Mouse (Mus musculus) lung, postnatal 0 days (tissue): ENCODE data around the gene Cyp3a11. TPM values are rescaled to one million over a fixed set of nuclear protein-coding genes. Genes with fewer than 3 reads are reported as not detected.
"Not testable (repeated sequence)": the region's sequence is repeated elsewhere in the genome, so short reads cannot be mapped to it uniquely, and the experiment has no call there.

Experiments
- ATAC-seq: fragments of 200-750 bp; cut with Nextera tagmentation; 2 replicates; pipeline ENCODE4 v1.8.0; 2017; ENCODE audit warnings: moderate library complexity
- DNase-seq: peaks from one replicate; pipeline ENCODE4 v3.0.0-alpha.2; 2016; ENCODE audit warnings: low spot score
- H3K27ac ChIP-seq: fragments of 300-500 bp; sonication (generic); 2 replicates; pipeline ENCODE4 v1.5.1; 2014; ENCODE audit warnings: antibody characterized with exemption, mild to moderate bottlenecking, low read length, mixed read lengths
- H3K27me3 ChIP-seq: fragments of 300-500 bp; sonication (generic); replicated peaks from 2 replicates; pipeline ENCODE4 v1.6.1; 2014; ENCODE audit warnings: low read length, mixed read lengths; ENCODE audit not compliant: insufficient read depth
- H3K36me3 ChIP-seq: fragments of 300-500 bp; sonication (generic); 2 replicates; pipeline ENCODE4 v1.6.1; 2014; ENCODE audit warnings: low read length, mixed read lengths; ENCODE audit not compliant: insufficient read depth
- H3K4me1 ChIP-seq: fragments of 300-500 bp; sonication (generic); 2 replicates; pipeline ENCODE4 v1.6.1; 2014; ENCODE audit warnings: antibody characterized with exemption, low read depth, low read length, mixed read lengths; ENCODE audit not compliant: insufficient read depth
- H3K4me2 ChIP-seq: fragments of 300-500 bp; sonication (generic); replicated peaks from 2 replicates; pipeline ENCODE4 v1.6.1; 2014; ENCODE audit warnings: low read depth, mild to moderate bottlenecking, low read length, moderate library complexity, mixed read lengths
- H3K4me3 ChIP-seq: fragments of 300-500 bp; sonication (generic); 2 replicates; pipeline ENCODE4 v1.5.1; 2014; ENCODE audit warnings: low read depth, low read length
- H3K9ac ChIP-seq: fragments of 300-500 bp; sonication (generic); replicated peaks from 2 replicates; pipeline ENCODE4 v1.6.1; 2014; ENCODE audit warnings: low read depth, mild to moderate bottlenecking
- H3K9me3 ChIP-seq: fragments of 300-500 bp; sonication (generic); 2 replicates; pipeline ENCODE4 v1.6.1; 2016; ENCODE audit warnings: low read length, mixed read lengths
- CTCF ChIP-seq: IDR thresholded peaks from 2 replicates; pipeline ENCODE4 v1.5.1; 2016; ENCODE audit warnings: antibody characterized with exemption, mild to moderate bottlenecking
- EP300 ChIP-seq: IDR thresholded peaks from 2 replicates; pipeline ENCODE4 v1.6.1; 2016; ENCODE audit warnings: antibody characterized with exemption, mild to moderate bottlenecking, control low read depth
- WGBS: fragments of 180-500 bp; shearing (Covaris S2); extraction: QIAGEN DNeasy Blood & Tissue Kit; methylation state at CpG from one replicate; pipeline ENCODE4 v1.1.7; 2014; 5-methylcytosine and 5-hydroxymethylcytosine counted together
- polyA plus RNA-seq: library from polyadenylated mRNA; unstranded; fragments of >200 nt; fragmentation: Nextera tagmentation; extraction: Ambion mirVana; gene quantifications from 2 replicates; pipeline ENCODE4 v1.2.1, GENCODE M21; 2015

Gene Cyp3a11
- polyA plus RNA-seq, 1 experiment from 2014 or later, result 0.05 TPM

GRCm38 (mm10) chr5:145897271-145897670, 17.5 kb upstream of the Cyp3a11 start:
- TF ChIP-seq EP300 (no peak), CTCF (no peak)
- Histone ChIP-seq H3K9me3 (no peaks in the 10 kb centered on the region; the same call in 1 of the 2 replicates), H3K4me1 (no peaks in the 10 kb centered on the region), H3K36me3 (no peaks in the 10 kb centered on the region), H3K27ac (no peak overlapping the region), H3K4me2 (no peak overlapping the region), H3K9ac (no peak overlapping the region), H3K27me3 (no peaks in the 10 kb centered on the region), H3K4me3 (no peak overlapping the region)
- WGBS, result 48% methylated on average over 1 of the region's 1 CpGs
- ATAC-seq (no peak), DNase-seq (no peak)

GRCm38 (mm10) chr5:145881207-145881606, 1.4 kb upstream of the Cyp3a11 start:
- H3K9me3 ChIP-seq, result no peaks in the 10 kb centered on the region; the same call in 1 of the 2 replicates
- ATAC-seq, result no peak
- H3K27ac ChIP-seq, result no peak overlapping the region

GRCm38 (mm10) chr5:145867433-145867832, 12.3 kb downstream of the Cyp3a11 start:
- not testable (repeated sequence) for H3K27me3 ChIP-seq, DNase-seq, H3K36me3 ChIP-seq, H3K27ac ChIP-seq, H3K4me1 ChIP-seq, H3K9me3 ChIP-seq, H3K9ac ChIP-seq, H3K4me3 ChIP-seq, H3K4me2 ChIP-seq, ATAC-seq

More at GRCm38 (mm10) chr5:145881207-145881606, 1.4 kb upstream of the Cyp3a11 start:
- Histone ChIP-seq H3K4me1 (no peaks in the 10 kb centered on the region), H3K4me2 (no peak overlapping the region), H3K27me3 (no peaks in the 10 kb centered on the region), H3K9ac (no peak overlapping the region), H3K4me3 (no peak overlapping the region), H3K36me3 (no peaks in the 10 kb centered on the region)
- DNase-seq, result no peak
- TF ChIP-seq EP300, result no peak
- no peak for TF ChIP-seq CTCF

GRCm38 (mm10) chr5:145805796-145806195, 74.0 kb downstream of the Cyp3a11 start, which contains the start of gene Cyp3a44:
Cyp3a44 (minus strand) TSS chr5:145805874.
- not testable (repeated sequence) for DNase-seq, H3K4me3 ChIP-seq, H3K36me3 ChIP-seq, H3K27me3 ChIP-seq, H3K9ac ChIP-seq, H3K27ac ChIP-seq, H3K4me2 ChIP-seq, H3K9me3 ChIP-seq, H3K4me1 ChIP-seq, ATAC-seq
- 60% methylated on average over 2 of the region's 2 CpGs for WGBS

Other genes starting within 250 kb of the Cyp3a11 start
- gene Cyp3a41a, start 159.8 kb downstream of the Cyp3a11 start, polyA plus RNA-seq, result not detected in 2 replicates
- not detected in 2 replicates for gene Cyp3a44, start 74.1 kb downstream of the Cyp3a11 start, polyA plus RNA-seq
- 0.08 TPM in 1 of 2 replicates, not detected in the other for gene Cyp3a25, start 129.7 kb upstream of the Cyp3a11 start, polyA plus RNA-seq
- gene Cyp3a59, start 199.3 kb upstream of the Cyp3a11 start, polyA plus RNA-seq, result not detected in 2 replicates